Mouse (Mus musculus): Measurements from ENCODE around the gene Malsu1. TPM values are rescaled to one million over a fixed set of nuclear protein-coding genes. Genes with fewer than 3 reads are reported as not detected.

Gene Malsu1
- polyA plus RNA-seq, 1 experiment from 2014 or later: 54.5 TPM

- H3K4me2 ChIP-seq: no peak overlapping the region
- H3K9ac ChIP-seq (ENCODE audit: low read depth, low read length): no peak overlapping the region
- no peaks in the 10 kb centered on the region for H3K9me3 ChIP-seq (replicated peaks; ENCODE audit: control insufficient read depth, low read length)
- ATAC-seq (replicated peaks; ENCODE audit: insufficient number of reproducible peaks, low FRiP score, low TSS enrichment): no peak
- H3K36me3 ChIP-seq (ENCODE audit: control insufficient read depth, insufficient read depth, low read length): 0 out of 2 replicates have a peak, but pooled peaks cover 4% of the 10 kb centered on the region
- no peak overlapping the region for H3K4me3 ChIP-seq (ENCODE audit: low read depth, low read length)
- no peaks in the 10 kb centered on the region for H3K27me3 ChIP-seq (ENCODE audit: control insufficient read depth, insufficient read depth, low read length)
- 88% methylated on average over 6 of the region's 6 CpGs for WGBS (ENCODE audit: insufficient replicate concordance)
- H3K27ac ChIP-seq (ENCODE audit: low read depth, low read length): no peak overlapping the region
- H3K4me1 ChIP-seq (ENCODE audit: control insufficient read depth, insufficient read depth, low read length): peaks cover 8% of the 10 kb centered on the region; the same call in 1 of the 2 replicates
Observed at GRCm38 (mm10) chr6:49114457-49114856, 40.9 kb downstream of the Malsu1 start.

- Histone ChIP-seq H3K27ac (ENCODE audit: low read depth, low read length) (no peak overlapping the region), H3K36me3 (ENCODE audit: control insufficient read depth, insufficient read depth, low read length) (0 out of 2 replicates have a peak, but pooled peaks cover 4% of the 10 kb centered on the region), H3K4me1 (ENCODE audit: control insufficient read depth, insufficient read depth, low read length) (peaks cover 7% of the 10 kb centered on the region; the same call in 1 of the 2 replicates), H3K27me3 (ENCODE audit: control insufficient read depth, insufficient read depth, low read length) (no peaks in the 10 kb centered on the region), H3K9me3 (replicated peaks; ENCODE audit: control insufficient read depth, low read length) (no peaks in the 10 kb centered on the region), H3K4me2 (no peak overlapping the region), H3K9ac (ENCODE audit: low read depth, low read length) (no peak overlapping the region), H3K4me3 (ENCODE audit: low read depth, low read length) (no peak overlapping the region)
- ATAC-seq (replicated peaks; ENCODE audit: insufficient number of reproducible peaks, low FRiP score, low TSS enrichment): no peak
- WGBS (ENCODE audit: insufficient replicate concordance): 75% methylated on average over 5 of the region's 5 CpGs
Observed at GRCm38 (mm10) chr6:49115550-49115949, 42.0 kb downstream of the Malsu1 start.

GRCm38 (mm10) chr6:49116241-49116640, 42.6 kb downstream of the Malsu1 start:
- H3K4me2 ChIP-seq: no peak overlapping the region
- no peak overlapping the region for H3K4me3 ChIP-seq (ENCODE audit: low read depth, low read length)
- H3K36me3 ChIP-seq (ENCODE audit: control insufficient read depth, insufficient read depth, low read length): 0 out of 2 replicates have a peak, but pooled peaks cover 4% of the 10 kb centered on the region
- no peak for ATAC-seq (replicated peaks; ENCODE audit: insufficient number of reproducible peaks, low FRiP score, low TSS enrichment)
- H3K27ac ChIP-seq (ENCODE audit: low read depth, low read length): no peak overlapping the region
- no peak overlapping the region for H3K9ac ChIP-seq (ENCODE audit: low read depth, low read length)
- H3K27me3 ChIP-seq (ENCODE audit: control insufficient read depth, insufficient read depth, low read length): no peaks in the 10 kb centered on the region
- no peaks in the 10 kb centered on the region for H3K9me3 ChIP-seq (replicated peaks; ENCODE audit: control insufficient read depth, low read length)
- peaks cover under 1% of the 10 kb centered on the region; the same call in 1 of the 2 replicates for H3K4me1 ChIP-seq (ENCODE audit: control insufficient read depth, insufficient read depth, low read length)
- 87% methylated on average over 8 of the region's 8 CpGs for WGBS (ENCODE audit: insufficient replicate concordance)

- no peaks in the 10 kb centered on the region for H3K9me3 ChIP-seq (replicated peaks; ENCODE audit: control insufficient read depth, low read length)
- 74% methylated on average over 8 of the region's 8 CpGs for WGBS (ENCODE audit: insufficient replicate concordance)
- H3K36me3 ChIP-seq (ENCODE audit: control insufficient read depth, insufficient read depth, low read length): peaks cover 6% of the 10 kb centered on the region; the same call in 1 of the 2 replicates
- no peaks in the 10 kb centered on the region for H3K4me1 ChIP-seq (ENCODE audit: control insufficient read depth, insufficient read depth, low read length)
- no peak overlapping the region for H3K4me2 ChIP-seq
- H3K27ac ChIP-seq (ENCODE audit: low read depth, low read length): no peak overlapping the region
- no peaks in the 10 kb centered on the region for H3K27me3 ChIP-seq (ENCODE audit: control insufficient read depth, insufficient read depth, low read length)
- ATAC-seq (replicated peaks; ENCODE audit: insufficient number of reproducible peaks, low FRiP score, low TSS enrichment): no peak
- no peak overlapping the region for H3K9ac ChIP-seq (ENCODE audit: low read depth, low read length)
- no peak overlapping the region for H3K4me3 ChIP-seq (ENCODE audit: low read depth, low read length)
Observed at GRCm38 (mm10) chr6:49118446-49118845, 44.9 kb downstream of the Malsu1 start.

- ATAC-seq (replicated peaks; ENCODE audit: insufficient number of reproducible peaks, low FRiP score, low TSS enrichment): no peak
- Histone ChIP-seq H3K27ac (ENCODE audit: low read depth, low read length) (no peak overlapping the region), H3K4me2 (no peak overlapping the region), H3K9ac (ENCODE audit: low read depth, low read length) (no peak overlapping the region), H3K4me1 (ENCODE audit: control insufficient read depth, insufficient read depth, low read length) (no peaks in the 10 kb centered on the region), H3K4me3 (ENCODE audit: low read depth, low read length) (no peak overlapping the region), H3K36me3 (ENCODE audit: control insufficient read depth, insufficient read depth, low read length) (peaks cover 2% of the 10 kb centered on the region; the same call in 1 of the 2 replicates), H3K27me3 (ENCODE audit: control insufficient read depth, insufficient read depth, low read length) (no peaks in the 10 kb centered on the region), H3K9me3 (replicated peaks; ENCODE audit: control insufficient read depth, low read length) (no peaks in the 10 kb centered on the region)
- 85% methylated on average over 1 of the region's 1 CpGs for WGBS (ENCODE audit: insufficient replicate concordance)
Observed at GRCm38 (mm10) chr6:49119462-49120135, 46.0 kb downstream of the Malsu1 start.

- Histone ChIP-seq H3K27me3 (ENCODE audit: control insufficient read depth, insufficient read depth, low read length) (no peaks in the 10 kb centered on the region), H3K4me3 (ENCODE audit: low read depth, low read length) (no peak overlapping the region), H3K27ac (ENCODE audit: low read depth, low read length) (no peak overlapping the region), H3K4me1 (ENCODE audit: control insufficient read depth, insufficient read depth, low read length) (no peaks in the 10 kb centered on the region), H3K36me3 (ENCODE audit: control insufficient read depth, insufficient read depth, low read length) (peaks cover 5% of the 10 kb centered on the region), H3K4me2 (no peak overlapping the region), H3K9ac (ENCODE audit: low read depth, low read length) (no peak overlapping the region), H3K9me3 (replicated peaks; ENCODE audit: control insufficient read depth, low read length) (no peaks in the 10 kb centered on the region)
- no peak for ATAC-seq (replicated peaks; ENCODE audit: insufficient number of reproducible peaks, low FRiP score, low TSS enrichment)
- 83% methylated on average over 3 of the region's 3 CpGs for WGBS (ENCODE audit: insufficient replicate concordance)
Observed at GRCm38 (mm10) chr6:49120370-49120769, 46.8 kb downstream of the Malsu1 start.

- no peak for ATAC-seq (replicated peaks; ENCODE audit: insufficient number of reproducible peaks, low FRiP score, low TSS enrichment)
- H3K4me3 ChIP-seq (ENCODE audit: low read depth, low read length): no peak overlapping the region
- no peaks in the 10 kb centered on the region for H3K27me3 ChIP-seq (ENCODE audit: control insufficient read depth, insufficient read depth, low read length)
- peaks cover 3% of the 10 kb centered on the region; the same call in 1 of the 2 replicates for H3K36me3 ChIP-seq (ENCODE audit: control insufficient read depth, insufficient read depth, low read length)
- H3K27ac ChIP-seq (ENCODE audit: low read depth, low read length): no peak overlapping the region
- H3K9ac ChIP-seq (ENCODE audit: low read depth, low read length): no peak overlapping the region
- H3K4me1 ChIP-seq (ENCODE audit: control insufficient read depth, insufficient read depth, low read length): peaks cover 6% of the 10 kb centered on the region; the same call in 1 of the 2 replicates
- H3K9me3 ChIP-seq (replicated peaks; ENCODE audit: control insufficient read depth, low read length): no peaks in the 10 kb centered on the region
- no peak overlapping the region for H3K4me2 ChIP-seq
Observed at GRCm38 (mm10) chr6:49130328-49130727, 56.7 kb downstream of the Malsu1 start.

GRCm38 (mm10) chr6:49131855-49132254, 58.3 kb downstream of the Malsu1 start:
- WGBS (ENCODE audit: insufficient replicate concordance): 89% methylated on average over 9 of the region's 9 CpGs
- Histone ChIP-seq H3K4me3 (ENCODE audit: low read depth, low read length) (no peak overlapping the region), H3K36me3 (ENCODE audit: control insufficient read depth, insufficient read depth, low read length) (no peaks in the 10 kb centered on the region), H3K4me1 (ENCODE audit: control insufficient read depth, insufficient read depth, low read length) (peaks cover 10% of the 10 kb centered on the region; the same call in 1 of the 2 replicates), H3K4me2 (no peak overlapping the region), H3K27ac (ENCODE audit: low read depth, low read length) (no peak overlapping the region), H3K9ac (ENCODE audit: low read depth, low read length) (no peak overlapping the region), H3K27me3 (ENCODE audit: control insufficient read depth, insufficient read depth, low read length) (no peaks in the 10 kb centered on the region), H3K9me3 (replicated peaks; ENCODE audit: control insufficient read depth, low read length) (no peaks in the 10 kb centered on the region)
- ATAC-seq (replicated peaks; ENCODE audit: insufficient number of reproducible peaks, low FRiP score, low TSS enrichment): no peak
